Mouse (Mus musculus): Measurements from ENCODE around the gene Efemp2. TPM values are rescaled to one million over a fixed set of nuclear protein-coding genes. Genes with fewer than 3 reads are reported as not detected.
A peak's percentile ranks its signal among the peaks of the same experiment; 100 is the strongest.

Gene Efemp2
- total RNA-seq, 2 experiments from 2014 or later, result 13.2 to 14.1 TPM

DNA sequence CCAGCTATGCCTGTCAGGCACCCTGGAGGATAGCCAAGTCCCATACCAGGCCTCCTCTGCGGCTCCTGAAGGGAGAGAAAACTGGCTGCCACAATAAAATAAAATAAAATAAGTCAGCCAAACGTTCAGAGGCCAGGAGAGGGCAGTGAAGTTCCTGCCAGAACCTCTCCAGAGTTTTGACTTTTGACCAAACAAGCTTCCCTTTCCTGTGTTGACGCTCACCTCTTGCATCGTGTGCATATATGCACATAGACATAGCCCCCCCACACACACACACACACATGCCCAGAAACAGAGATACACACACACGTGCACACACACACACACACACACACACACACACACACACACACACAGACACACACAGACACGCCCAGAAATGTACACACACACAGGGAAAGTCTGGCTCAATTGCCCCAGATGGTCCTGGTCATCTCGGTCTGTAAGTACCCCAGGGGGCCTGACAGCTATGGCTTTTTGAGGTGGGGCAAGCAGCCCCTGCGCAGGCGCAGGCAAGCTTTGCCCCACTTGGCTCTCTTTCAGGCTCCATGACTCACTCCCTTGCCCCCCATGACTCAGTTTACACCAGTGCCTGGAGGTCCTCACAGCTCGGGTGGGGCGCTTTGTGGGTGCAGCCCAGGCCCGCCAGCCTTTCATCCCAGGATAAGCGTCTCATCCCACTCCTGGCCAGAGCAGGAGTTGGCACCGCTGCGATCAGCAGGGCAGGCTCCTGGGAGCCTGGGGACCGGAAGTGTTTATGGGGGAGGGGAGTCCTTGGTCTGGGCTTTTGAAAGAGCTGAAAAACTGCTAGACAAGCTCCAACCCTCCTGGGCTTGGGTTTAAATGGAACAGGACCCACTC lies 40.5 kb upstream of the Efemp2 start:
- Histone ChIP-seq H3K4me3 (peak overlapping the region; percentile 26; the same call in 1 of the 2 replicates), H3K27ac (peak overlapping the region; percentile 54; the same call in 1 of the 2 replicates)
- peak; percentile 66 for TF ChIP-seq CTCF (conservative IDR thresholded peaks at IDR 0.05)
- no peak for DNase-seq (ENCODE audit: low spot score in 2 of 2)

DNA sequence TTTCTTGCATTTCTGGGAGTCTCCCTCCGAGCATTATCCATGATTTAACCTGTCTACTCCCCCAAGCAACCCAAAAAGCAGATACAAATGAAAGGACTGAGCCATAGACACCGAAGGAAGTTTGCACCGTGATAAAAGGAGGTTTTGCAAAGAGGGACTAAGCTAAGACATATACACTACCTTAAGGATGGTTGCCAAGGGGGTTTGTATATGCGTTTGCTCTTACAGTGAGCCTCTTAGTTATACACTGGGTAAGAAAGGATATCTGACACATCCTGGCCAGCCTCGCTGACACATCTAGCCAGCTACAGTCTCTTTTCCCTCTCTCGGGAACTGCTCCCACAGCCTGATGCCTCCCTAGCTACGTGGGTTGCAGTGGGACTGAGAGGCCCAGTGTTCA lies 39.8 kb upstream of the Efemp2 start:
- DNase-seq (ENCODE audit: low spot score in 2 of 2), result no peak

GRCm38 (mm10) chr19:5444371-5444908 lies 29.3 kb upstream of the Efemp2 start:
- Histone ChIP-seq H3K4me3 (no peak overlapping the region), H3K27ac (no peak overlapping the region)
- no peak for DNase-seq (ENCODE audit: low spot score in 2 of 2)
- TF ChIP-seq CTCF (conservative IDR thresholded peaks at IDR 0.05), result no peak

More for the DNA sequence above, 39.8 kb upstream of the Efemp2 start:
- Histone ChIP-seq H3K4me3 (no peak overlapping the region), H3K27ac (peak overlapping the region; percentile 54; the same call in 1 of the 2 replicates)
- no peak for TF ChIP-seq CTCF (conservative IDR thresholded peaks at IDR 0.05)

DNA sequence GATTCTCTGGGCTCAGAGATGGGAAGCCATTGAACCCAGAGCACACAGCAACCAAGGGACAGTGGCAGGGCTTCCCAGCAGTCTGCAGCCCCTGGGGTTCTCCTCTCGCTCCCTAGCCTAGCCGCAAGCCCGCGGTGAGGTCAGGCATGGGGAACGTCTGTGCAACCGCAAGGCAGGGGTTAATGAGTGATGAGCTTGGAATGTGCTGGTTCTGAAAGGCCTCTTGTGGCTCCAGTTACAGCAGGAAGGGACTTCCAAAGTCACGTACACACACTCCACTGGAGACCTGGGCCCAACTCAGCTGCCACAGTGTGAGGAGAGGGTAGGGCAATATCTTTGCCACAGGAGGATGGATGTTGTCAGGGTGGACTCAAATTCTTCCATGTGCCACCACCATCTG lies 28.8 kb upstream of the Efemp2 start:
- DNase-seq (ENCODE audit: low spot score in 2 of 2), result no peak
- no peak for TF ChIP-seq CTCF (conservative IDR thresholded peaks at IDR 0.05)
- H3K4me3 ChIP-seq, result no peak overlapping the region
- H3K27ac ChIP-seq, result no peak overlapping the region

DNA sequence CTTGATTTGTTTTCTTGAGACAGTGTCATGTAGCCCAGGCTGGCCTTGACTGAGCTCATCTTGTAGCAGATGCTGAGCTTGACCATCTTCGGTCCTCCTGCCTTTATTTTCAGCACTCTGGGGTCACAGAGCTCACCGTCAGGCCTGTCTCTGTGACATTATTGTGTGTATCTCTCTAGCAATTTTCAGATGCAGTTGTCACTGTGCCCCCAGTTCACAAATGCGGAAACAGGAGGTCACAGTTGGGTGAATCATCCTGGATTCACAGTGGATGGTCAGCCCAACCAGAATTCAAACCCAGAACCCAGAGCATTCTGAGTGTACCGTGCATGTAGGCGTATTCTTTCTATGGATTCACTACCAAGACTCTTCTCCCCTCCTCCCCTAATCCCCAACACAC lies 28.0 kb upstream of the Efemp2 start:
- Histone ChIP-seq H3K27ac (no peak overlapping the region), H3K4me3 (no peak overlapping the region)
- DNase-seq (ENCODE audit: low spot score in 2 of 2), result no peak
- no peak for TF ChIP-seq CTCF (conservative IDR thresholded peaks at IDR 0.05)

DNA sequence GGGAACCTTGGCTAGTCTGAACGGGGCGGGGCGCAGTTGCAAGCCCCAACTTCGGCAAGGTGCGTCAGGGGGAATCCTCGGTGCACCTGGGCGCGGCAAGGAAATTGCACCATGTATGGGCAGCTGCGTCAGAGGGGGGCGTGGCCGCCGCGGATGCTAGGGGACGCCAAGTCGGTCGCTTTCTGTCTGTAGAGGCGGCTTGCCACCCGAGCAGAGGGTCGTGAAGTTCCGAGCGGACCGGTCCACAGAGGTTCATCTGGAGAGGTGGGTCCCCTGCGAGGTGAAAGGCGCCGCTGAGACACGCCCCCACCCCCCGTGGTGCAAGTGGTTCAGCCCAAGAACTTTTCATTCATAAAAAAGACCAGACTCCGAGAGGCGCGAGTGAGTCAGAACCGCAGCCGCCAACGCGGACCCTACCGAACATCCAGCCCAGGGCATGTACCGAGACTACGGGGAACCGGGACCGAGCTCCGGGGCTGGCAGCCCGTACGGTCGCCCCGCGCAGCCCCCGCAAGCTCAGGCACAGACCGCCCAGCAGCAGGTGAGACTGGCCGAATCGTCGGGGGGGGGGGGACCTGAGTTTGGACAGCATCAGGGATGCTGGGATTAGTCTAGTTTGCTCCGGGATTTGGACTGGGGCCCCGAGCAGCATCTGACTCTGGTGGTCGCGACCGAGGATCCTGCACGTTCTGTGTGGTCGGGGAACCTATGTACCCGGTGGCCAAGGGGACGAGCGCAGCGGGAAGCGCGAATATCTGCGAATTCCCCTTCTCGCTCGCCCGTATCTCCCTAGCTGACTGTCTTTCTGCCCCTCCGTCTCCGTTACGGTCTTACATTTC lies 26.0 kb upstream of the Efemp2 start, which contains the start of gene Fosl1:
Gene Fosl1, plus strand, starts transcription at position 33 of the 839 bp plus-strand sequence.
- DNase-seq (ENCODE audit: low spot score in 2 of 2), result peak; percentile 57 to 69
- TF ChIP-seq CTCF (conservative IDR thresholded peaks at IDR 0.05), result no peak
- Histone ChIP-seq H3K27ac (no peak within 1 kb of the TSS), H3K4me3 (peak within 1 kb of the TSS; percentile 59)

DNA sequence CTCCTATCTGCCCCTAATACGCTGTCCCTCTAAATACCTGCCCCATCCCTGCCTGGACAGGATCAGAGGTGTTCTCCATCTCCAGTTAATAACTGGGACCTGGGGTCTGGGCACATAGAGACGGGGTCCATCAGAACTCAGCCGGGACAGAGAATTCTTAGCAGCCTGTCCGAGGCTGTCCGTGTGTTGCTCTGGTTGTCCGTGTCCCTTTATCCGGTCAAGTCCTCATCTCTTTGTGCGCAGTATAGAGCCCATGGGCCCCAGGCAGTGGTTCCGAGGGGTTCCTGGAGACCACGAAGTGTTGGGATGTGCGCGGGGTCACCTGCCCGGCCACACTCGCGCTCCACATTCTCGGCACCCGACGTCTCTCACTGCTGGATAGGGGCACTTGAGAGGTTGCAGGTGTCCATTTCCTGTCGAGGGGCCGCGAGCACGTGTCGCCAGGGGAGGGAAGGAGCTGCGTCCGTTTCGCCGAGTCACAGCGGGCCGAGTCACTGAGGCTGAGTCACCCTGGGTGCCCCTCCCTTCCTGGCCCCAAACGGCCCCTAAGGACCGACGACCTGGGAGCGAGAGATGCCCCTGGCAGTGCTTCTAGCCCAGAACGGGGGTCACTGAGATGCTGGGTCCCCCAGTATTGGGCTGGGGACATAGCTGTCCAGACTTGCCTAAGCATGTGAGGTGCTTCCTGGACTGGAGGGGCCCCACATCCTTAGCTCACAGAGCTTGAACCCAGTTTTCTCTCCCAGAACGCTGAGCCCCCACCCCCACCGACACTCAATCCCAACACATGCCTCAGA lies 25.2 kb upstream of the Efemp2 start:
- no peak for TF ChIP-seq CTCF (conservative IDR thresholded peaks at IDR 0.05)
- Histone ChIP-seq H3K27ac (no peak overlapping the region), H3K4me3 (peak overlapping the region; percentile 59)
- DNase-seq (ENCODE audit: low spot score in 2 of 2), result no peak

- no peak overlapping the region for H3K4me3 ChIP-seq
- no peak overlapping the region for H3K27ac ChIP-seq
- DNase-seq (ENCODE audit: low spot score in 2 of 2), result no peak
- TF ChIP-seq CTCF (conservative IDR thresholded peaks at IDR 0.05), result no peak
Measured at GRCm38 (mm10) chr19:5449673-5450072, 24.1 kb upstream of the Efemp2 start.

DNA sequence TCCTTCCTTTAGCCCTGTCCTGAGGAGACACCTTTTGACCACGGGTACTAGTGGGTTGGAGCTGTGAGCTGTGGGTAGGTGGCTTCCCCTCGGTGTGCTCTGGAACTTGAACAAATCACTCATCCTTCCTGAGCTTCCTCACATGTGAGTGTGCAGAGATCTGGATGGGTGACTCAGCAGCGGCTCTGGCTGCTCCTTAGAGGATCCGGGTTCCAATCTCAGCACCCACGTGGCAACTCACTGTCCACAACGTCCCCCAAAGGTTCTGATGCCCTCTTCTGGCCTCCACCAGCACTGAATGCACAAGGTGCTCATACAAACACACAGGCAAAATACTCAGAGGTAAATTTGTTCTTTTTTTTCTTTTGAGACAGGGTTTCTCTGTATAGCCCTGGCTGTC lies 22.0 kb upstream of the Efemp2 start:
- no peak for TF ChIP-seq CTCF (conservative IDR thresholded peaks at IDR 0.05)
- H3K27ac ChIP-seq, result no peak overlapping the region
- DNase-seq (ENCODE audit: low spot score in 2 of 2), result no peak
- no peak overlapping the region for H3K4me3 ChIP-seq

GRCm38 (mm10) chr19:5455037-5455436 lies 18.7 kb upstream of the Efemp2 start:
- no peak for DNase-seq (ENCODE audit: low spot score in 2 of 2)
- Histone ChIP-seq H3K4me3 (peak overlapping the region; percentile 81), H3K27ac (peak overlapping the region; percentile 100)
- TF ChIP-seq CTCF (conservative IDR thresholded peaks at IDR 0.05), result no peak

- DNase-seq (ENCODE audit: low spot score in 2 of 2), result no peak
- H3K27ac ChIP-seq, result peak overlapping the region; percentile 100
- peak overlapping the region; percentile 81 for H3K4me3 ChIP-seq
- TF ChIP-seq CTCF (conservative IDR thresholded peaks at IDR 0.05), result no peak
Measured at GRCm38 (mm10) chr19:5455568-5455967, 18.2 kb upstream of the Efemp2 start.

DNA sequence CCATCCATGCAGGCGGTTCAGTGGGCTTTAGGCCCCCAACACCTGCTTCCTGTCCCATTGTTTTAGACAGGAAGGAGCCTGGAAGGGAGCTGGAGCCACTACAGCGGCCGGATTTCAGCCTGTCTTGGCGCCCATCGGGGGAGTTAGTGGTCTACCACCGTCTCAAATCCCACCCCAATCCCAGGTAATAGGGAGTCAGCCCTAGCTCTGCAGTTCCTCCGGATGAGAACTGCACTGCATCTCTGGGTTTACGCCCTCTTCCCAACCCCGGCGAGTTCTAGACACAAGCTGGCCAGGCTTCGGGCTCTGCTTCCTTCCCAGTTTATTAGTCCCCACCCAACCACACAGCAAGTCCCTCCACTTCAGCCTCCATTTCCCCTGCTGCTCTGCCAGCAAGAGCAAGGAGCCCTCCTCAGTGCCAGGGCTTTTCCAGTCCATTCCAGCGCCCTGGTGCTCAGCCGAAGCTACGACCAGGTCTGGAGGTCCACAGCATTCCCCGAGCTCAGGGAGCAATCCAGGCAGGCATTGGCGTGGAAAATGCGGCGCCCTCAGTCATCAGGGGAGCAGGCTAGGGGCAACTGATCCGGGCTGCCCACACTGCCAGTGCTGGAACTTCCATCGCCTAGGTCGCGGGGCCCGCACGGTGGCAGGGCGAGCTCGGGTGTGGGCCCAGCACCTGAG lies 17.4 kb upstream of the Efemp2 start:
- TF ChIP-seq CTCF (conservative IDR thresholded peaks at IDR 0.05), result no peak
- DNase-seq (ENCODE audit: low spot score in 2 of 2), result no peak
- Histone ChIP-seq H3K4me3 (peak overlapping the region; percentile 81), H3K27ac (peak overlapping the region; percentile 100)
